Mouse (Mus musculus): Measurements from ENCODE around the gene Exph5. TPM values are rescaled to one million over a fixed set of nuclear protein-coding genes. Genes with fewer than 3 reads are reported as not detected.

Exph5 gene
- total RNA-seq, 2 experiments from 2014 or later, result 26.8 to 29.0 TPM

DNA sequence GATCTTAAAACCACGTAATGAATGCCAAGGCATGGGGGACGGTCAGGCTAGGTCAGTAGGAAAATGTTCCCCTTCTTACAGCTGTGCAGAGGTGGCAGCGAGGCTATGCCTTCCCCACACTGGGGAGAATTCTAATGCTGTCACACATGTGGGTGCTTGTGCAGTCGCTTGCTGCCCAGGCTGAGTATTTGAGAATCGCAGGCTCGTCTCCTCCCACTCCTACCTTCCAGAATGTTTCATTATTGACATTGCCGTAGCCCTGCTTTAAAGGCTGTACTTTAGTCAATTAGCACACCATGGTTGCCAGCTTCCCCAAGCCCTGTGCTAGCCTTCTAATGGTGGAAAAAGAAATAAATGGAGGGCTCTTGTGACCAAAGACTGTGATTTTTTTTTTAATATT is 6.4 kb downstream of the Exph5 start:
- intact Hi-C loops (cut with DNase I), result no loop called here

DNA sequence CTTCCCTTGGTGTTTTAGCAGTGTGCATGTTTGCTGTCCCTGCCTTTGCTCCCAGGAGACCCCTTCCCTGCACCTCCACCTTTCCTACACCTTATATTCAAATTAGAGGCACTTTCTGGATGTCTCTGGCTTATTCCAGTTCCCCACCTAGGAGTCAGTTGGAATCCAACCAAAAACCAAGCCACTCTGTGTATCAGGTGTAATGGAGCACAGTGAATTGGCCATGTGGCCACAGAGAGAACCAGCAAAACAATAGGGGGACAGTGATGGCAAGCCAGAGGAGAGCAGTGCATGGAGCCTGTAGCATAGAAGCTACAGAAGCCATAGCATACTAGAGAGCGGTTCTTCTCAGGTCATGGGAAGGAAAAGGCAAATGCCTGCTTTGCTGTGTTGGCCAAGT is 11.5 kb downstream of the Exph5 start:
- no peak for DNase-seq (ENCODE audit: low spot score in 2 of 2)
- intact Hi-C loops (cut with DNase I), result no loop called here

More for the DNA sequence above, 6.4 kb downstream of the Exph5 start:
- no peak for DNase-seq (ENCODE audit: low spot score in 2 of 2)

DNA sequence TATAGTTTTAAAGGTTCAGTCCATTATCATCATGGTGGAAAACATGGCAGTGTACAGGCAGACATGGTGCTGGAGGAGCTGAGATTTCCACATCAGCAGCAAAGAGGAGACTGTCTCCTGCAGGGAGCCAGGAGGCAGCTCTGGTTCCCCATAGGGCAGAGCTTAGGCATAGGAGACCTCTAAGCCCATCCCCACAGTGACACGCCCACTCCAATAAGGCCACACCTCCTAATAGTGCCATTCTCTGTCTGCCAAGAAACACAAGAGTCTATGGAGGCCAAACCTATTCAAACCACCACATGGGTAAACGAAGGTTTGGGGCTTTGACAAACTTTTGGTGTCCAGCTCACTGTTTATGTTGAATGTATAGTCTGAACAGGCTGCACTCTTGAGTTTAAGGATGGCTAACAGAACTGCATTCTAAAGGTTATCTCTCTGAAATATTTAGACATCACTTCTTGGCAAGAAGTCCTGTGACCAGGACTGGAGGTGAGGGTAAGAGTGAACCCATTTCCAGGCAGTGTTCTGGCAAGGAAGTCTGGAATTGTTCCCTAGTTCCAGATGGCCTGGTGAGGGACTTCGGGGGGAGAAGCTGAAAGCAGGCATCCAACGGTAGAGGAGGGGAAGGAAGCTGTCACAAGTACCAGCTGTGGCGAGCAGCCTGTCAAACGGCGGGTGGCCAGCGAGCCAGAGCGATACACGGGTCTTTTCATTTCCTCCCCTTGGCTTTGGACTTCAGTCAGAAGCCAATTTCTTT is 19.6 kb downstream of the Exph5 start:
- intact Hi-C loops (cut with DNase I), result no loop called here
- DNase-seq (ENCODE audit: low spot score in 2 of 2), result no peak

DNA sequence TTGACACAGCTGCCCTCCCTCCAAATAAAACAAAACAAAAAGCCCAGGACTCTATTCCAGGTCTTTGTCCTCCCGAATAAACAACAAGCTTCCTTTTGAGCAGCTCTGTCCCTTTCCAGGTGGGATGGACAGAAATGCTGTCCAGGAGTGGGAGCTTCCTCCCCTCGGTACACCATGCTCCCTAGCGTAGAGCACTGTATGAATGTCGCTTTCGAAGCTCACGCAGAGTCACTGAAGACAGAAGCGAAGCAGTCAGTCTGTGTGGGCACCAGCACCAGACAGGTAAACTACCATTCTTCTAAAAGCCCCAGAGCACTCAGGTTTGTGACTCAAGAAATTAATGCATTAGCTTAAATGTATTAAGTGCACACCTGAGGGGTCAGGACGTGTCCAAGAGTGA is 20.2 kb downstream of the Exph5 start:
- intact Hi-C loops (cut with DNase I), result no loop called here
- no peak for DNase-seq (ENCODE audit: low spot score in 2 of 2)

DNA sequence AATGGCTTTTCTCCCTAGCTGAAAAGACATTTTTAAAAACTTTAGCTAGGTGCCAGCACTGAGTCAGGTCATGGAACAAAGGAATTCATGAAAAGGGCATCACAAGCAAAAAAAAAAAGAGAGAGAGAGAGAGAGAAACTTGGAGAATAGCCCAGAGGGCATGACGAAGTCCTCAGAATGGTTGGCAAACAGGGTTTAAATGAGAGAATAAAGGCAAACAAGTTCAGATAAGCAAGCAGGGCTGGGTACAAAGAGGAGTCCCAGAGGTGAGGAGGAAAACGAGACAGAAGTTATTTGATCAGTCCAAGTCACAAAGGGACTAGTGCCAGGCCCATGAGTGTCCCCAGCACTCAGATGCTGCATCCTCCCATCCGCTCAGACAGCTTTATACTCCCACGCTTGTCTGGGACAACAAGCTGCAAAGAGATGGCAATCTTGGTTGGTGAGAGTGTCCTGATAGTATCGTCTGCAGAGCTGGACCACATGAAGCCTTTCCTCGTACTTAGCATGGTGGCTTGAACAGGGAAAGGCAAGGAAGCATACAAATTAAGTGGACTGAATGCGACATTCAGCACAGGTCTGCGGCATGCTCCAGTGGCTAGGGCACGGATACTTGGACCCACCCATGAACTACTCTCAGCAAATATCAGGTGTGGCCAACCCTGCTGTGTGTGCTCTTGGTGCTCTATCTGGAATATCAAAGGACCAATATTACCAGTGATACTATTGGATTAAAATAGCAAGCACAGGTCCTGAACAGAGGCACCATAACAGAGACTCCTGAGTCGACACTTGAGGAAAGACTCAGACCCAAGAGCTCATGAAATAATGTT is 22.2 kb downstream of the Exph5 start:
- no peak for DNase-seq (ENCODE audit: low spot score in 2 of 2)
- intact Hi-C loops (cut with DNase I), result no loop called here

DNA sequence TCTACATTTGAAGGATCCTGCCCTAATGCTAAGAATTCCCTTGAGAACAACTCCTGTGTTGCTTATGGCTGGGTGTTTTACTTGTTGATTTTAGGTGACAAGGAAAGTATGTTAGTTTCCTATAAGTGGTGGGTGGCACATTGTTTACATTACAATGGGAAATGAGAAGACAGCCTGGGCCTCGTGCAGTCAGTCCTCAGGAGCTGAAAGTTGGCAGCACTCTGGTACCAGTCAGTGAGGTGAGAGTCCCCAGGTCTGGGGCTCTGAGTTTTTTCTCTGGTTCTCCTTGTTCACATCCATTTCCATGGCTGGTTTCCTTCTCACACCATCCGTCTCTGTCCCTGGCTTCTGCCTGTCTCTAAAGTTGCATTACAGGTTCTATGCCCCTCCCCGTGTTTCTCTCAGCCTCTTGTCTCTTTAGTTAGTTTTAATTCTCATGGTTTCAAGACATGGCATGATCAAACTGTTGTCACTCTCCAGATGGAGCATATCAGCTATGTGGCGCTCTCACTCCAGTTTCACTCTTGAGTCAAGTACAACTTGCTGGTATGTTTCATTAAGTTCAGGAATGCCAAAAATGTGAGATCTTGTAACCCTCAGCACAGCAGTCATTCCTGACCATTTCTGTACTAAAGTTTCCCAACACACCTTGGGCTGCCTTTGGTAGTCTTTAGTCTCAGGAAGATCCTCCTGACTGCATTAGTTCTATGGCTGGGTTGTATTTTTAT is 24.1 kb downstream of the Exph5 start:
- intact Hi-C loops (cut with DNase I), result no loop called here
- no peak for DNase-seq (ENCODE audit: low spot score in 2 of 2)

DNA sequence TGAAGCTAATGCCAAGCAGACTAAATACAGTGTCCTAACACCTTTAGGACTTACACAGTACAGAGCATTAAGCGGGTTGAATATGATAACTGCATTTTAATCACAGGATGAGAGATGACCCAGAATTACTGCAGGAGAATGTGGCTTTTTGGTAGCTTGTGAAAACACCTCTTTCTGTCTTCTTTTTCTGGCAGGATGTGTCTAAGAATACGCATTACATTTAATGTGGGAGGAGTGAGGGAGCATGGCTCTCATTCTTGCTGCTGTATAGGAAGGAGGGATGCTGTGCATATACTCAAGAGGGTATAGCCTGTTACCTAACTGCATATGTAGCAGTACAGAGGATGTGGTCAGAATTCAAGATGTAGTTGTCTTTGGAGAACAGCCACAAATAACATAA is 26.7 kb downstream of the Exph5 start:
- no peak for DNase-seq (ENCODE audit: low spot score in 2 of 2)
- intact Hi-C loops (cut with DNase I), result no loop called here

DNA sequence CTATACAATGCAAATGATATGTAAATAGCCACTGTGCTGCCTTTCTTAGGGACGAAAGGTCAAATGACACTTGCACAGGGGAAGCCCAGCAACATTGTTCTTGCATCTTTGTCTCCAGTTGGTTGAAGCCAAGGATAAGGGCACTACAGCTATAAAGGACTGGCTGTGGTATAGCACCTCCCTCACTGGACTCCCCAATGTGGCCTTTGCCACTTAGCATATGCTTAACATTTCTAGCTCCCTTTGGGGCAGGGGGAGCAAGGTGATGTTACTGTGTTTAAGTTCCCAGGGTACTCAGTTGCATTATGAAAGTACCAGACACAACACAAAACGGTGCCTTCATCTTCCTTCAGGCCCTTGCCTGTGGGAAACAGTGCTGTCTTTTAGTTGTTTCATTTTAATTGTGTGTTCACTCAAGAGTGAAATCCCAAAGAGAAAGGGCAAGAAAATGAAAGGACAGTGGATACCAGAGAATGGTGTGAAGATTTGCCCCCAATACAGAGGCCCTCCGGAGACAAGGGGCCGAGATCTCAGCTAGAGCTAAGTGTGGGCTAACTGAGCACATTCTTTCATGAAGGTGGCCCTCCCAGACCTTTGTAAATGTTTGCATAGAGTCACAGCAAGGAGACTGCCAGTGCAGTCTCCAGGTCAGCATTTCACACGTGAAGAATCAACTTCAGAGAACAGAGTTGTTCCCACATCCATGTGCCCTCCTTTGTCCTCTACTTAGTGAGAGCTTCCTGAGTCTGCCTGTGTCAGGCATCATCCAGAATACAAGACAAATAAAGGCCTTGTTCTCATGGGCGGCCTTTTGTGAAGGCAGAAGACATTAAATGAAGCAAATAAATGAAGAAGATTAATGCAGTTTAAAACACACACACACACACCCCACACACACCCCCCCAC is 28.1 kb downstream of the Exph5 start:
- no peak for DNase-seq (ENCODE audit: low spot score in 2 of 2)
- intact Hi-C loops (cut with DNase I), result no loop called here

DNA sequence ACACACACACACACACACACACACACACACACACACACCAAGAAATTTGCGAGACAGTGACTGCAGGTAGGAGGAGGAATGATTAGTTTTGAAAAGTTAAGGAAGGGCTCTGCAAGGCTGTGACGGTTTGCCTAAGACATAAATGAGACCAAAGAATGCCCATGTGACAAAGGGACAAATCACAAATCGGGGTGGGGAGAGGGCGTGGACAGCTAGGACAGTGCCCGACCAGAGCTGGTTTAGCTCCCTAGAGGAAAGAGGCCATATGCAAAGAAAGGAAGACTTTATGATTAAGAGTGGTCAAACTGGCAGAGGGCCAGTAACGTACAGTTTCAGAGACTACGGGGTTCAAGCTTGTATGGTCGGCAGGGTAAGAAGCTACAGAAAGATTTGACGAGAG is 28.8 kb downstream of the Exph5 start:
- intact Hi-C loops (cut with DNase I), result no loop called here
- no peak for DNase-seq (ENCODE audit: low spot score in 2 of 2)

DNA sequence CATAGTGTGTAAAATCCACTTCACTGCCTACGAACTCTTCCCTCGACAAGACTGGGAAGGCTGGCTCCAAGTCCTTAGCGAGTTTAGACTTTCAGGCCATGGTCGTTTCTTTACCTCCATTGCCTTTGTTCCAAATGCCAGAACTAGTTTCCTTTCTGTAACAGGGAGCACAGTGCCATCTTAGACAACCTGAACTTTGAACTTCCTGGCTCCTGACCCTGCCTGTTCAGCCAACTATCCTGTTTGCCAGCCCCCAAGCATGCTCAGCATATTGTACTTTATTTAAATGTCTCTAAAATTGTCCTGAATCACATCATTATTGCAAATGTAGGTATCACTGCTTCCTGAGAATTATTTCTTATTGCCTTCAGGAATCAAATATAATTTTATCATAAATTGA is 32.0 kb downstream of the Exph5 start:
- intact Hi-C loops (cut with DNase I), result no loop called here
- no peak for DNase-seq (ENCODE audit: low spot score in 2 of 2)

DNA sequence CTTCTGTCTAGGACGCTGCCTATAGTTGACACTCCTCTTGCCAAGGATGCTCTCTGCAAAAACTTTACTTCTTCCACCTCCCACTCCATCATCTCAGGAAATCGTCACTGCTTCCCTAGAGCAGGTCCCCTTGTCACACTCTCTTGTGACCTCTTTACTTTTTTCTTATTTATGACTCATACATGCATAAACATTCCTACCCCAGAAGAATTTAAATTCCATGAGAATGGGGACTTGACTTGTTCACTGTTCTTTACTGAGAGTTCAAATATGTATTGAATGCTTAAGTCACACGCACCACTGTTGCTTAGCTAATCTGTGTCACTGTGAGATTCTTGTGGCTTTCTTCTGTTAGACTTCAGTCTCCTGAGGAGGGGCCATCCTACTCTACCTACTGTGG is 33.7 kb downstream of the Exph5 start:
- DNase-seq (ENCODE audit: low spot score in 2 of 2), result no peak
- intact Hi-C loops (cut with DNase I), result no loop called here

DNA sequence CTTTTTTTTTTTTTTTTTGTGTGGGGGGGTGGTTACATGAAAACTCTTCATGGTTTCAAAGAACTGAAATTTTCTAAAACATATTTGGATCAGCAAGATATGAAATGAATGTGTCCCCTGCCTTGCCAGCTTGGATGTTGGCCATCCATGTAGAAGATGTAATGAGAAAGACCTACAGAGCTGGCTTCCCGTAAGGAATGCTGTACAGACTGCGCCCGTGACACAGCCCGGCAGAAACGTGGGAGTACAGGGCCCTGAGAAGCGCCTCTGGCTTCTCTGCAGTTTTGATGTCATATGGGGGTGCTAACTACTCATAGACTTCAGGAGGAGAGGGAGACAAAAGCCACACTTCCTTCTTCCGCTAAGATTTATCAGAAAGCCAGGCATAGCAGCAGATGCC is 38.1 kb downstream of the Exph5 start:
- DNase-seq (ENCODE audit: low spot score in 2 of 2), result no peak
- intact Hi-C loops (cut with DNase I), result loop anchor here (2.0 kb wide), 1 partner anchor 45 kb away; the partner anchor contains the start of gene Kdelc2

DNA sequence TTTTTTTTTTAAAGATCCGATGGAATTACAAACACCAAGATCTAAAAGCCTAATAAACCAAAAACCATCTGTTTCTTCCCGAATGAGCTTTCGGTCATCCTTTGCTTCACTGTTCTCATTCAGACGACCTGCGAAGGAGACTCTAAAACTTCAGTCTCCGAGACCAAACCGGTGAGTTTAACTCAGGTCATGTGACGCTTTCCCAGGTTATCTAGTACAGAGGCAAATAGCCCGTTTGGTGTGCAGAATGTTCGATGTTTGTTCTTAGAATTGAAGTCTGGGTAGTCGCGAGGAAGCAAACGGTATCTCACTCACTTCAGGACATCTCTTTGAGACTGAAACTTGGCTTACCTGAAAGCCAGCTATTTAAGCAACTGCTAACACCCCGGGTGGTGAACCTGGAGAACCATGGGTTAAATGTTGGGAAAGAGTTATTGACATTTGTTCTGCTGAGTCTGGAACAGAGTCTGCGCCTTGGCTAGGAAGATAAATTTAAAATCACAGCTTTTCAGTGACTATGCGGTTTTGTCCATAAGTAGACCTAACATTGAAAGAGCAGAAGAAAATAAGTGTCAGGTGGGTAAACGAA is 39.0 kb downstream of the Exph5 start:
- intact Hi-C loops (cut with DNase I), result loop anchor here (2.0 kb wide), 1 partner anchor 44 kb away; the partner anchor contains the start of gene Kdelc2
- no peak for DNase-seq (ENCODE audit: low spot score in 2 of 2)

DNA sequence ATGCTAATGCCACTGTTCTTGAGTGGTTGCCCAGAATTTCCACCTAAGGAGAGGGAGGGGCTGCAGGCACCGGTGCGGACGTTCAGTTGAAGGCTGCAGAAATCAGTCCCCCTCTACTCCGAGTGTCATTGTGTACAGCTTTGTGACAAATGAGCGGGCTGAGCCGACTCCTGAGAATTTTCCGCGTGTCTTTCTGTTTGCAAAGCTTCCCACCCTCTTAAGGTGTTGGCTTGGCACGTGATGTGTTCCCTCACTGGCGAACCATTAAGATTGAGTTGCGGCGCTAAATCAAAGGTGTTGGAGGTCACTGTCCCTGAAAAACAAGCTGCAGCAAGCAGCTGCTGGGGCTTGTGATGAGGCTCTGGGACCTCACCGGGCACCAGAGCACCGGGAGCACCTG is 39.5 kb downstream of the Exph5 start:
- peak; percentile 44 to 46 for DNase-seq (ENCODE audit: low spot score in 2 of 2)
- intact Hi-C loops (cut with DNase I), result loop anchor here (2.0 kb wide), 1 partner anchor 44 kb away; the partner anchor contains the start of gene Kdelc2

DNA sequence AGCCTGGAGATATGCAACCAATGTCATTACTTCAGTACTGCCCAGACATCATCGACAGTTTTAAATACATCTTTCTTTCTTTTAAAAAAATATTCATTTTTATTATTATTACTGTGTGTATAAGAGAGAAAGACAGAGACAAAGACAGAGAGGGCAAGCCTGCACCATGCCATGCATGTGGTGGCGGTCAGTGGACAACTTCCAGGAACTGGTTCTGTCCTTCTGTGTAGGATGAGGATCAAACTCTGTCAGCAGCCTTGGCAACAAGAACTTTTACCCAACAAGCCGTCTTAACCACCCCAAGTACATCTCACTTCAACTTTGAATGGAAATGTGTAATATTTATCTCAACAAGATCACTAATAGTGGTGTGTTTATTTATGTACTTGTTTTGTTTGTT is 40.5 kb downstream of the Exph5 start:
- intact Hi-C loops (cut with DNase I), result loop anchor here (2.0 kb wide), 1 partner anchor 43 kb away; the partner anchor contains the start of gene Kdelc2
- no peak for DNase-seq (ENCODE audit: low spot score in 2 of 2)

DNA sequence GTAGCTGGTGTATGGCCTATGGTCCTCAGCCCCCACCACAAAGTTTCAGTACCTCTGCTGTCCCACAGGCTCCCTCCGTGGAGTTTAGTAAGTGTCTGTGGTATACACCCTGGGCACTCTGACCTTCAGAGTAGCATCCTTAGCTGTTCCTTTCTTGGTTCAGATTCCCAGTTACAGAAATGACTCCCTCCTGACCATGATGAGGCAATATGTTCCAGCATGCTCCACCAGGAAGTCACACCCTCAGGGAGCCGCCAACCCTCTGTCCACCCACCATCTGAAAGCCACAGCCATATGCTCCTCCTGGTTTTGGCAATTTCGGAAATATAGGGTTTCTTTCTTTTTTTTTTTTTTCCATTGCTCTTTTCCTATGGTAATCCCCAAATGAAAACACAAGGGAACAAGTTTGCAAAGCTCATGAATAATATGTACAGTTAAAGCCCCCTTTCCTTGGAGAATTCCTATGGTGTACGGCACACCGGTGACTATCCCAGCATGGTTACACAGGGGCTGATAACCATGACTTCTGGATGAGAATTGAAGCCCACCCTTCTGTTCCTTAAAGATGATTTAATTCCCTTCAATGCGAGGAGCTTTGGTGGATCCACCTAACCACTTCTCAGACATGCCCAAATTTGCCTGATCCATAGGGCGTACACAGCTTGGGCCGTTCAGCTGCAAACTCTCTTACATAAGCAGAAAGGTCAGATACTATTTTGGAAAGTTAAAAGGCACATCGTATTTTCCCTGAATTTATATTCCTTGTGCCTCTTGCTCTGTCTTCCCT is 43.4 kb downstream of the Exph5 start:
- DNase-seq (ENCODE audit: low spot score in 2 of 2), result peak; percentile 54 to 71
- intact Hi-C loops (cut with DNase I), result no loop called here

DNA sequence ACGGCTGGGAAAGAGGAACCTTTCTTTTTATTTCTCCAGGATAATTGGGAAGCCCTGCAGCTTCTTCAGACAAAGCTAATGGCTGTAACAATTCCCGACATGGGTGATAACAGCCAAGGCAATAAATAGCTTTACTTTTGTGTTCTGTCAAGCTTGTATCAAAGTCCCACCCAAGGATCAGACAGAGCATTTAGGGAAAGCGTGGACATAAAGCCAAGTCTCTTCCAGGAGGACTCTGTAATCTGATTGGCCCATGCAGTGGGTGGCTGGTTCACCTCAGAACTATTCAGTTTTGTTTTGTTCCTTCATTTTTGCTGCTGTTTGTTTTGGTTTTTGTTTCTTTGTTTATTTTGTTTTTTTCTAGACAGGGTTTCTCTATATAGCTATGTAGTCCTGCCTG is 44.3 kb downstream of the Exph5 start:
- intact Hi-C loops (cut with DNase I), result no loop called here
- no peak for DNase-seq (ENCODE audit: low spot score in 2 of 2)

DNA sequence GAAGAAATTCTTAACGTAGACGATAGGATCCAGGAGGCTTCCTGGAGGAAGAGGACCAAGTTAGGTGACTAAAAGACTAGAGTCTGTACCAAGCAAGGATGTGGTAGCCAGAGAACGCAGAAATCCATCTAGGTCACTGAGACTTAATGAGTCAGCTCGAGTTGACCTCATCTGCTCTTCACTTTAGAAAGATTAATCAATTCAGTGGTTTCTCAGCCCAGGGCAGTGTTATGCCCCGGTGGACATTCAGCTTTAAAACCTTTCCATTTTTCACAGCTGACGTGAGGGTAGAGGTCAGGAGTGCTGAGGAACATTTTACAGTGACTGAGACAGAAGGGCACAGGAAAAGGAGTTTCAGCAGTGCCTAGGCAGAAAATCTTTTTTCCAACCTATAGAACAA is 44.9 kb downstream of the Exph5 start:
- no peak for DNase-seq (ENCODE audit: low spot score in 2 of 2)
- intact Hi-C loops (cut with DNase I), result no loop called here

All from left cerebral cortex, postnatal 36 days (tissue).